Mouse (Mus musculus): ENCODE measurements at regions not wholly inside any gene's neighbourhood (a gene's known extent, or its start where the extent isn't known, plus 50 kb on each side); places are given as distances from the start of the nearest gene placed in this dataset.

DNA sequence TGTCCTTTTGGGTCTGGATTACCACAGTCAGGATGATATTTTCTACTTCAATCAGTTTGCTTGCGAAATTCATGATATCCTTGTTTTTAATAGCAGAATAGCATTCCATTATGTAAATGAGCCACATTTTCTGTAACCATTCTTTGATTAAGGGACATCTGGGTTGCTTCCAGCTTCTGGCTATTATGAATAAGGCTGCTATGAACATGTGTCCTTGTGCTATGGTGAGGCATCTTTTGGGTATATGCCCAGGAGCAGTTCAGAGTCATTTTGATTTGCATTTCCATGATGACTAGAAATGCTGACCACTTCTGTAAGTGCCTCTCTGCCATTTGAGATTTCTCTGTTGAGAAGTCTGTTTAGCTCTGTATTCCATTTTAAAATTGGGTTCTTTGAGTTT lies 266.0 kb upstream of the Fshr start:
- WGBS, result 85% methylated on average over 1 of the region's 1 CpGs
- no peak overlapping the region for H3K4me3 ChIP-seq (replicated peaks; ENCODE audit: low read depth, low read length)
- H3K27ac ChIP-seq (replicated peaks; ENCODE audit: low read depth, low read length), result no peak overlapping the region
- DNase-seq (no peak), ATAC-seq (ENCODE audit: low FRiP score, low TSS enrichment) (no peak)
- H3K4me1 ChIP-seq (ENCODE audit: control insufficient read depth, insufficient read depth, low read length), result no peaks in the 10 kb centered on the region
- H3K9me3 ChIP-seq (ENCODE audit: control insufficient read depth, low read length), result no peaks in the 10 kb centered on the region
- H3K4me2 ChIP-seq (ENCODE audit: low read length), result no peak overlapping the region
- H3K9ac ChIP-seq (replicated peaks; ENCODE audit: low read length), result no peak overlapping the region
- no peaks in the 10 kb centered on the region for H3K27me3 ChIP-seq (ENCODE audit: control insufficient read depth, insufficient read depth, low read length)
- H3K36me3 ChIP-seq (ENCODE audit: control insufficient read depth, insufficient read depth, low read length), result no peaks in the 10 kb centered on the region

DNA sequence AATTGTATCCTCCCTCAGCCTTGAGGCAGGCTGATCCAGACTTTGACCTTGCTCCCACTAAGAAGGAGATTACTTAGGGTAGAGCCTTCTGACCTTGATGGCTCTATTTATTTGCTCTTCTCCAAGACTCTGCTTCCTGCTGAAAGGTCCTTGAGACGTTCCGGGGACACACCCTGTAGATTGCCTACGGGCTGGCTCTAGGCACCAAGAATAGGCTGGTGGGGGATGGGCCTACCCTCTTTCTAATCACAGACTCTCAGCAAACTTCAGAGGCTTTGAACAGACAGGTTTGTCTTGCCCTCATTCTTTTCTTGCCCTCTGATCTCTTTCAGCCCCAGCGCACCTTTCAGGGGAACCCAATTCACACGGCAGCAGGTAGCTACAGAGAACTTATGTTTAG lies 265.4 kb upstream of the Fshr start:
- WGBS, result 79% methylated on average over 5 of the region's 5 CpGs
- no peak for DNase-seq
- Histone ChIP-seq H3K9me3 (ENCODE audit: control insufficient read depth, low read length) (no peaks in the 10 kb centered on the region), H3K36me3 (ENCODE audit: control insufficient read depth, insufficient read depth, low read length) (no peaks in the 10 kb centered on the region), H3K4me3 (replicated peaks; ENCODE audit: low read depth, low read length) (no peak overlapping the region), H3K27ac (replicated peaks; ENCODE audit: low read depth, low read length) (no peak overlapping the region), H3K4me1 (ENCODE audit: control insufficient read depth, insufficient read depth, low read length) (no peaks in the 10 kb centered on the region), H3K4me2 (ENCODE audit: low read length) (no peak overlapping the region), H3K9ac (replicated peaks; ENCODE audit: low read length) (no peak overlapping the region), H3K27me3 (ENCODE audit: control insufficient read depth, insufficient read depth, low read length) (no peaks in the 10 kb centered on the region)
- ATAC-seq (ENCODE audit: low FRiP score, low TSS enrichment), result no peak

GRCm38 (mm10) chr17:89460438-89460837 lies 260.0 kb upstream of the Fshr start:
- Histone ChIP-seq H3K4me3 (replicated peaks; ENCODE audit: low read depth, low read length) (no peak overlapping the region), H3K36me3 (ENCODE audit: control insufficient read depth, insufficient read depth, low read length) (no peaks in the 10 kb centered on the region), H3K9me3 (ENCODE audit: control insufficient read depth, low read length) (no peaks in the 10 kb centered on the region), H3K4me2 (ENCODE audit: low read length) (no peak overlapping the region), H3K9ac (replicated peaks; ENCODE audit: low read length) (no peak overlapping the region), H3K27ac (replicated peaks; ENCODE audit: low read depth, low read length) (no peak overlapping the region), H3K27me3 (ENCODE audit: control insufficient read depth, insufficient read depth, low read length) (no peaks in the 10 kb centered on the region), H3K4me1 (ENCODE audit: control insufficient read depth, insufficient read depth, low read length) (no peaks in the 10 kb centered on the region)
- ATAC-seq (ENCODE audit: low FRiP score, low TSS enrichment) (no peak), DNase-seq (no peak)
- 78% methylated on average over 5 of the region's 5 CpGs for WGBS

GRCm38 (mm10) chr17:89454301-89454700 lies 253.8 kb upstream of the Fshr start:
- WGBS, result 95% methylated on average over 3 of the region's 3 CpGs
- no peak for ATAC-seq (ENCODE audit: low FRiP score, low TSS enrichment)
- H3K36me3 ChIP-seq (ENCODE audit: control insufficient read depth, insufficient read depth, low read length), result no peaks in the 10 kb centered on the region
- DNase-seq, result no peak
- H3K27ac ChIP-seq (replicated peaks; ENCODE audit: low read depth, low read length), result no peak overlapping the region
- H3K27me3 ChIP-seq (ENCODE audit: control insufficient read depth, insufficient read depth, low read length), result no peaks in the 10 kb centered on the region
- H3K9ac ChIP-seq (replicated peaks; ENCODE audit: low read length), result no peak overlapping the region
- H3K4me1 ChIP-seq (ENCODE audit: control insufficient read depth, insufficient read depth, low read length), result no peaks in the 10 kb centered on the region
- H3K4me2 ChIP-seq (ENCODE audit: low read length), result no peak overlapping the region
- H3K9me3 ChIP-seq (ENCODE audit: control insufficient read depth, low read length), result no peaks in the 10 kb centered on the region
- no peak overlapping the region for H3K4me3 ChIP-seq (replicated peaks; ENCODE audit: low read depth, low read length)

DNA sequence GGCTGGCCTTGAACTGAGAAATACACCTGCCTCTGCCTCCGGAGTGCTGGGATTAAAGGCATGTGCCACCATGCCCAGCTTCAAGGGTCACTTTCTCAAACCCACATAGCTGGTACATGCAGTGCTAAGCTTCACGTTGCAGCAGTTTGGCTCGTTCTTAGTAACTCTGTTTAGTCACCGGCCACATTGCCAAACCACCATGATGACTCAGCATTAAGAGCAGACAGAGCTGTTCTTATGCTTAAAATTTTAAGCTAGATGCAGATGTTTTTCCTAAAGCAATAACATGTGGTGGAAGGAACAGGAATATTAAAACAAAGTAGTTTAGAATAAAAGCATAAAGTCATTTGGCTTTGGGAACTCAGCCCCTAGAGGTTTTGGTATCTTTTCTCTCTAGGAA lies 250.2 kb upstream of the Fshr start:
- H3K4me3 ChIP-seq (replicated peaks; ENCODE audit: low read depth, low read length), result no peak overlapping the region
- no peaks in the 10 kb centered on the region for H3K9me3 ChIP-seq (ENCODE audit: control insufficient read depth, low read length)
- no peak for ATAC-seq (ENCODE audit: low FRiP score, low TSS enrichment)
- H3K27me3 ChIP-seq (ENCODE audit: control insufficient read depth, insufficient read depth, low read length), result no peaks in the 10 kb centered on the region
- no peaks in the 10 kb centered on the region for H3K36me3 ChIP-seq (ENCODE audit: control insufficient read depth, insufficient read depth, low read length)
- H3K9ac ChIP-seq (replicated peaks; ENCODE audit: low read length), result no peak overlapping the region
- DNase-seq, result no peak
- no peak overlapping the region for H3K27ac ChIP-seq (replicated peaks; ENCODE audit: low read depth, low read length)
- 89% methylated on average over 4 of the region's 4 CpGs for WGBS
- no peak overlapping the region for H3K4me2 ChIP-seq (ENCODE audit: low read length)
- no peaks in the 10 kb centered on the region for H3K4me1 ChIP-seq (ENCODE audit: control insufficient read depth, insufficient read depth, low read length)

DNA sequence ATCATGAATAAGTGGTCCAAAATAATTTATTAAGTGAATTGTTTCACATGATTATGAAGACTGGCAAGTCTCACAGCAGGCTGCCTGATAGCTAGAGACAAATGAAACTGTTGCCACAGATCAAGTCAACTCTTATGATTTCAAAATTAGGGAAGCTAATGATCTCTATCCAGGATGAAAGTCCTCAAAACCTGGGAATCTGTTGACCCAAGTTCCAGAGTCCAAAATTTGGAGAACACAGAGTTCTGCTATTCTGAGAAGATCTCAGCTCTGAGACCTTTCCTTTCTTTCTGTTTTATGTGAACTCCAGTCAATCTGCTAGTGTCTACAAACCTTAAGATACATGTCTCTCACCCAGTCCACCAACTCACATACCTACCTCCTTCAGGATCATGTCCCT lies 248.9 kb upstream of the Fshr start:
- DNase-seq (no peak), ATAC-seq (ENCODE audit: low FRiP score, low TSS enrichment) (no peak)
- H3K36me3 ChIP-seq (ENCODE audit: control insufficient read depth, insufficient read depth, low read length), result no peaks in the 10 kb centered on the region
- H3K4me1 ChIP-seq (ENCODE audit: control insufficient read depth, insufficient read depth, low read length), result no peaks in the 10 kb centered on the region
- H3K9ac ChIP-seq (replicated peaks; ENCODE audit: low read length), result no peak overlapping the region
- H3K4me2 ChIP-seq (ENCODE audit: low read length), result no peak overlapping the region
- no peaks in the 10 kb centered on the region for H3K27me3 ChIP-seq (ENCODE audit: control insufficient read depth, insufficient read depth, low read length)
- no peaks in the 10 kb centered on the region for H3K9me3 ChIP-seq (ENCODE audit: control insufficient read depth, low read length)
- no peak overlapping the region for H3K27ac ChIP-seq (replicated peaks; ENCODE audit: low read depth, low read length)
- H3K4me3 ChIP-seq (replicated peaks; ENCODE audit: low read depth, low read length), result no peak overlapping the region

DNA sequence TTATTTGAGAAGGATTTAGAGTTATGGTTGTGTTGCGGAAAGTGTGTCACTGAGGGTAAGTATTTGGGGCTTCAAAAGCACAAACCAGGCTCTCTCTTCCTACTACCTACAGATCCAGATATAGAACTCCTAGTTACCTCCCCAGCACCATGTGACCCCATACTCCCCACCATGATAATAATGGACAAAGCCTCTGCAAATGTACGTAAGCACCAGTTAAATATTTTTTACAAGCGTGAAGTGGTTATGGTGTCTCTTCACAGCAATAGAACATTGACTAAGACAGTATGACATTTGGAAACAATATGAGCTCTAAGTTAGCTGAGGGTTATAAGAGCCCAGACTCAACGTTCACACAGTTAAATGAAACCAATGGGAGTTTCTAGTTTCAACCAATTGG lies 233.8 kb upstream of the Fshr start:
- 89% methylated on average over 4 of the region's 4 CpGs for WGBS

DNA sequence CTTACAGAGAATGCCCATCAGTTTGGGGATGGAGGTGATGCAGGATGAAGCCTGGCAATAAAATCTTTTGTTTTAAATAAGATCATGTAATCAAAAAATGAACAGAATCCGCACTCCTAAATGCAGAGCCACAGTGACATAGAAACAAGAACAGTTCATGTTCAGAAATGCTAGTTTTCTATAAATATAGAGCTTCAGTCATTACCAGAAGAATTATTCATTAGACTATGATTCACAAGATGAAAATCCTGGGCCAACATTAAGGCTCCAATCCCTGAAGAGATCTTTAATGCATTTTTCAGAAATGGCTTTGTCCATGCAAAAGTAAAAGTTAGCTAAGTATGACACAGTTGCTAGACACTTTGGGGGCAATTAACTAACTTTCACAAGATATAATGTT lies 209.6 kb upstream of the Fshr start:
- Histone ChIP-seq H3K4me1 (ENCODE audit: control insufficient read depth, insufficient read depth, low read length) (no peaks in the 10 kb centered on the region), H3K27me3 (ENCODE audit: control insufficient read depth, insufficient read depth, low read length) (no peaks in the 10 kb centered on the region)
- 91% methylated on average over 1 of the region's 1 CpGs for WGBS

More for the DNA sequence above, 233.8 kb upstream of the Fshr start:
- no peak overlapping the region for H3K4me2 ChIP-seq (ENCODE audit: low read length)
- H3K36me3 ChIP-seq (ENCODE audit: control insufficient read depth, insufficient read depth, low read length), result no peaks in the 10 kb centered on the region
- H3K4me1 ChIP-seq (ENCODE audit: control insufficient read depth, insufficient read depth, low read length), result no peaks in the 10 kb centered on the region
- H3K27ac ChIP-seq (replicated peaks; ENCODE audit: low read depth, low read length), result no peak overlapping the region
- no peak overlapping the region for H3K9ac ChIP-seq (replicated peaks; ENCODE audit: low read length)
- H3K4me3 ChIP-seq (replicated peaks; ENCODE audit: low read depth, low read length), result no peak overlapping the region
- H3K27me3 ChIP-seq (ENCODE audit: control insufficient read depth, insufficient read depth, low read length), result no peaks in the 10 kb centered on the region
- DNase-seq (no peak), ATAC-seq (ENCODE audit: low FRiP score, low TSS enrichment) (no peak)
- no peaks in the 10 kb centered on the region for H3K9me3 ChIP-seq (ENCODE audit: control insufficient read depth, low read length)

GRCm38 (mm10) chr17:89405589-89405988 lies 205.1 kb upstream of the Fshr start:
- Histone ChIP-seq H3K36me3 (ENCODE audit: control insufficient read depth, insufficient read depth, low read length) (no peaks in the 10 kb centered on the region), H3K4me1 (ENCODE audit: control insufficient read depth, insufficient read depth, low read length) (no peaks in the 10 kb centered on the region), H3K27ac (replicated peaks; ENCODE audit: low read depth, low read length) (no peak overlapping the region), H3K9me3 (ENCODE audit: control insufficient read depth, low read length) (no peaks in the 10 kb centered on the region), H3K4me3 (replicated peaks; ENCODE audit: low read depth, low read length) (no peak overlapping the region), H3K4me2 (ENCODE audit: low read length) (no peak overlapping the region), H3K27me3 (ENCODE audit: control insufficient read depth, insufficient read depth, low read length) (no peaks in the 10 kb centered on the region), H3K9ac (replicated peaks; ENCODE audit: low read length) (no peak overlapping the region)
- no peak for DNase-seq
- WGBS, result 77% methylated on average over 2 of the region's 2 CpGs
- ATAC-seq (ENCODE audit: low FRiP score, low TSS enrichment), result no peak

More for the DNA sequence above, 209.6 kb upstream of the Fshr start:
- Histone ChIP-seq H3K36me3 (ENCODE audit: control insufficient read depth, insufficient read depth, low read length) (no peaks in the 10 kb centered on the region), H3K4me3 (replicated peaks; ENCODE audit: low read depth, low read length) (no peak overlapping the region), H3K9ac (replicated peaks; ENCODE audit: low read length) (no peak overlapping the region), H3K9me3 (ENCODE audit: control insufficient read depth, low read length) (no peaks in the 10 kb centered on the region), H3K27ac (replicated peaks; ENCODE audit: low read depth, low read length) (no peak overlapping the region), H3K4me2 (ENCODE audit: low read length) (no peak overlapping the region)
- no peak for DNase-seq
- no peak for ATAC-seq (ENCODE audit: low FRiP score, low TSS enrichment)

Measured in midbrain, embryonic 14.5 days (tissue).